Mouse (Mus musculus) myocyte (in vitro differentiated cells): ENCODE data around the gene Sgcb.

Experiments used
- E2F4 ChIP-seq: IDR thresholded peaks from one replicate; pipeline ENCODE4 v1.6.1; 2011; ENCODE audit warnings: mild to moderate bottlenecking, control low read depth, moderate library complexity; ENCODE audit not compliant: insufficient read depth
- MAX ChIP-seq: IDR thresholded peaks from one replicate; pipeline ENCODE4 v1.6.1; 2011; ENCODE audit warnings: low read depth, mild to moderate bottlenecking, control low read depth
- MYOD1 ChIP-seq, 3 experiments: IDR thresholded peaks; one replicate each; pipeline ENCODE4 v1.6.1; 2011; ENCODE audit warnings: control low read depth in 2 of 3, low read depth in 2 of 3, mild to moderate bottlenecking in 2 of 3, moderate library complexity in 1 of 3; ENCODE audit not compliant: insufficient read length in 2 of 3, control insufficient read depth in 1 of 3
- POLR2A ChIP-seq: IDR thresholded peaks from one replicate; pipeline ENCODE4 v1.6.1; 2011; ENCODE audit warnings: low read depth, mild to moderate bottlenecking, control low read depth, moderate library complexity; ENCODE audit not compliant: insufficient read length
- POLR2AphosphoS2 ChIP-seq: IDR thresholded peaks from one replicate; pipeline ENCODE4 v1.6.1; 2011; ENCODE audit warnings: low read depth, control low read depth; ENCODE audit not compliant: insufficient read length
- REST ChIP-seq: IDR thresholded peaks from one replicate; pipeline ENCODE4 v1.6.1; 2011; ENCODE audit warnings: mild to moderate bottlenecking, control low read depth, moderate library complexity; ENCODE audit not compliant: insufficient read depth, insufficient read length
- TCF12 ChIP-seq: IDR thresholded peaks from one replicate; pipeline ENCODE4 v1.6.1; 2011; ENCODE audit warnings: mild to moderate bottlenecking, control low read depth; ENCODE audit not compliant: poor library complexity, insufficient read depth, severe bottlenecking
- TCF3 ChIP-seq: IDR thresholded peaks from one replicate; pipeline ENCODE4 v1.6.1; 2011; ENCODE audit warnings: low read depth, control low read depth; ENCODE audit not compliant: insufficient read length
- USF1 ChIP-seq: IDR thresholded peaks from one replicate; pipeline ENCODE4 v1.6.1; 2011; ENCODE audit warnings: low read depth, mild to moderate bottlenecking, control low read depth, moderate library complexity

GRCm38 (mm10) chr5:73690146-73690545 lies 42.6 kb upstream of the Sgcb start:
- TF ChIP-seq TCF3: no peak
- TF ChIP-seq POLR2A: no peak
- TF ChIP-seq USF1: no peak
- TF ChIP-seq MYOD1 (IDR thresholded peaks at IDR 0.05; ENCODE audit: control insufficient read depth in 1 of 3, insufficient read length in 2 of 3, low read depth in 2 of 3): no peak
- no peak for TF ChIP-seq MAX
- no peak for TF ChIP-seq POLR2AphosphoS2
- no peak for TF ChIP-seq E2F4
- TF ChIP-seq TCF12: no peak
- TF ChIP-seq REST: no peak
